Mouse (Mus musculus) liver, adult 2 months (tissue): ENCODE results near the gene Clip1. TPM values are rescaled to one million over a fixed set of nuclear protein-coding genes. Genes with fewer than 3 reads are reported as not detected.

Experiments used
- DNase-seq: peaks from one replicate; pipeline ENCODE4 v3.0.0-alpha.2; 2011; ENCODE audit warnings: low read depth, low spot score; ENCODE audit errors: extremely low read depth
- H3K27ac ChIP-seq: fragments of 200-500 bp; replicated peaks from 2 replicates; pipeline ENCODE4 v1.5.1; 2012; ENCODE audit warnings: low read depth, mild to moderate bottlenecking, control low read depth, inconsistent platforms, low read length; ENCODE audit not compliant: insufficient read depth
- H3K27me3 ChIP-seq: fragments of 200-500 bp; 2 replicates; pipeline ENCODE4 v1.6.1; 2012; ENCODE audit warnings: mild to moderate bottlenecking, moderate library complexity, low read length, inconsistent platforms; ENCODE audit not compliant: control insufficient read depth, insufficient read depth
- H3K36me3 ChIP-seq: fragments of 200-500 bp; 2 replicates; pipeline ENCODE4 v1.6.1; 2012; ENCODE audit warnings: low read length, inconsistent platforms; ENCODE audit not compliant: control insufficient read depth, insufficient read depth
- H3K4me1 ChIP-seq: fragments of 200-500 bp; 2 replicates; pipeline ENCODE4 v1.6.1; 2011; ENCODE audit warnings: low read length; ENCODE audit not compliant: control insufficient read depth, insufficient read depth
- H3K4me3 ChIP-seq: fragments of 200-500 bp; 2 replicates; pipeline ENCODE4 v1.5.1; 2011; ENCODE audit warnings: low read depth, mild to moderate bottlenecking, control low read depth, low read length, moderate library complexity; ENCODE audit not compliant: insufficient read depth
- H3K79me2 ChIP-seq: fragments of 200-500 bp; 2 replicates; pipeline ENCODE4 v1.6.1; 2012; ENCODE audit warnings: inconsistent platforms, mild to moderate bottlenecking, low read length, moderate library complexity; ENCODE audit not compliant: control insufficient read depth, insufficient read depth
- H3K9ac ChIP-seq: fragments of 200-500 bp; 2 replicates; pipeline ENCODE4 v1.6.1; 2012; ENCODE audit warnings: low read depth, mild to moderate bottlenecking, control low read depth, inconsistent platforms, low read length
- CTCF ChIP-seq: fragments of 200-500 bp; IDR thresholded peaks from 2 replicates; pipeline ENCODE4 v1.5.1; 2011; ENCODE audit warnings: low read depth, low read length, control low read depth
- POLR2A ChIP-seq: fragments of 200-500 bp; IDR thresholded peaks from 2 replicates; pipeline ENCODE4 v1.6.1; 2011; ENCODE audit warnings: low read length, control low read depth; ENCODE audit not compliant: insufficient read depth; ENCODE audit errors: extremely low read depth
- WGBS: fragments of 180-500 bp; shearing (Covaris S2); methylation state at CpG from one replicate; pipeline ENCODE4 v1.1.7; 2018; 5-methylcytosine and 5-hydroxymethylcytosine counted together
- polyA plus RNA-seq: library from polyadenylated mRNA; depleted of rRNA; stranded (reverse); fragments of >200 nt; gene quantifications from 2 replicates; pipeline ENCODE4 v1.2.3, GENCODE M21; 2012
- total RNA-seq: library from RNA; depleted of rRNA; stranded (reverse); fragments of >200 nt; gene quantifications from 2 replicates; pipeline ENCODE4 v1.2.3, GENCODE M21; 2014

Gene Clip1
- total and polyA plus RNA-seq, 2 experiments: 11.8 to 25.2 TPM

DNA sequence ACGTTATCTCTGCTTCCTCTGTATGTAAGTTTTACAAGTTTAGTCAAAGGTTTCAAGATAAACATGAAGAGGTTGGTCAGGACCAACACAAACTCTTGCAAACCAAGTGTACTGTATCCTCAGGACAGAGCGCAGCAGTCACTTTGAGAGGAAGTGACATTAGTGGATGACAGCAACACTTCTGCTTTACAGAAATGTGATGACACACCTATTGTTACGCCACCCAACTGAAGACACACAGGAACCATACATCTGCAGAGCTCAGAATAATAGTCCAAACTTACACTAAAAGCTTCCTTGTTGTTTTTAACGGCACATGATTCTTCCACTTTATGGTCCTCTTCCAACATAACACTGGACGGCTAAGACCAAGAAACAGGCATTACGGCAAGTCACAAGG is 29.4 kb upstream of the Clip1 start:
- peaks cover 46% of the 10 kb centered on the region for H3K36me3 ChIP-seq
- no peak overlapping the region for H3K4me3 ChIP-seq
- H3K27me3 ChIP-seq: no peaks in the 10 kb centered on the region
- TF ChIP-seq POLR2A (no peak), CTCF (no peak)
- WGBS: 92% methylated on average over 6 of the region's 6 CpGs
- no peak for DNase-seq
- H3K4me1 ChIP-seq: peaks cover 5% of the 10 kb centered on the region
- H3K27ac ChIP-seq: no peak overlapping the region
- H3K9ac ChIP-seq: no peak overlapping the region
- H3K79me2 ChIP-seq: peaks cover 9% of the 10 kb centered on the region; the same call in 1 of the 2 replicates

DNA sequence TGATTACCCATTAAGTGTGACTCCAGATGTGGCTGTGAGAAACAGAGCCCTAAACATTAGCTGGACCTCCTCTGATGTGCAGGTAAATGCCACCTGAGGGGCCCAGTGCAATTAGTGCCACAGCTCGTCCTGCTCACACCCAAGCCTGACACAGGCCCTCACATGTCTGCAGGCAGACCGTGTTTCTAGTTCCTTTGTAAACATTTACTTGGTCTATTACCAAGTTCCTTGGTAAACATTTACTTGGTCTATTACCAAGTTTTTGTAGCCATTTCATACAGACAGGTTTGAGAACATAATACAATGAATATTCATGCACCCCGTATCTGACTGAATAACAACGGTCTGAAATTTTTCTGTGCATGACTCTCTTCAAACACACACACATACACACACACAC is 25.2 kb upstream of the Clip1 start:
- 41% methylated on average over 4 of the region's 4 CpGs for WGBS
- H3K4me3 ChIP-seq: no peak overlapping the region
- H3K36me3 ChIP-seq: peaks cover 60% of the 10 kb centered on the region
- H3K27me3 ChIP-seq: no peaks in the 10 kb centered on the region
- no peak overlapping the region for H3K27ac ChIP-seq
- no peaks in the 10 kb centered on the region for H3K79me2 ChIP-seq
- TF ChIP-seq CTCF (no peak), POLR2A (no peak)
- DNase-seq: peak; percentile 54
- no peak overlapping the region for H3K9ac ChIP-seq
- H3K4me1 ChIP-seq: peaks cover 4% of the 10 kb centered on the region; the same call in 1 of the 2 replicates

DNA sequence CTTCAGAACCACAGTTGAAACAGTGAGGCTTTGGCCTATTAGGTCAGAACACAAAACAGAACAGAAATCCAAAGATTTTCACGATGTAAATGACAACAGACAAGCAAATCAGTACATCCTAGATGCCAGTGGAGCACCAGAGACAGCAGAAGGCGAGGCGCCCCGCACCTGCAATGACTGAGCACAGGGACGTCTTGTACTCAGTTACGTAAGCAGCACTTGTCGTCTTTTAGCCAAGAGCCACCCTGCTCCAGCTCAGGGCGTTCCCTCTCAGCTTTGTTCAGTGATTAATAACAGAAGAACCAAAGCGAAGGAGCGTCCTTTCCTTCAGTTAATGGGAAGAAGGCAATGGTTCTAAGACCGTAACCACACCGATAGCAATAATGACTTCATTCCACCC is 24.2 kb upstream of the Clip1 start:
- no peak for DNase-seq
- peaks cover 56% of the 10 kb centered on the region for H3K36me3 ChIP-seq

DNA sequence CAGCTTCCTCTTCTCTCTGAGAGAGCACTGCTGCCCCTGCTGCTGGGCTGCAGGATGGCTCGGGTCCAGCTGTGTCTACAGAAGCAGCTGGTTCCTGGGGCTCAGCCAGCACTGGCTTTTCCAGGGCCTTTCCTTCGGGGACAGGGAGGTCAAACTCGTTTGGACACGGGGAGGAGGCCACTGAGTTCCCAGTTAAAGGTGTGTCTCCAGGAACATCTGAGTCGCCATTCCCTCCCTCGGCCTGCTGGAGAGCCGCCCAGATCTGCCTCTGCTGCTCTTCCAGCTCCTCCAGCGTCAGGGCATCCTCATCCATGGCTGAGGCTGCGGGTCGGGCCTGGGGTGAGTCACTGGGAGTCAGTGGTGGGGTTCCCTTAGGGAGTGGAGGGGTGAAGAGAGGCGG is 16.2 kb upstream of the Clip1 start:
- no peak overlapping the region for H3K4me3 ChIP-seq
- H3K27me3 ChIP-seq: no peaks in the 10 kb centered on the region
- H3K79me2 ChIP-seq: no peaks in the 10 kb centered on the region
- TF ChIP-seq CTCF: peak; percentile 13; the same call in 1 of the 2 replicates
- TF ChIP-seq POLR2A: no peak
- no peak overlapping the region for H3K9ac ChIP-seq
- H3K36me3 ChIP-seq: peaks cover 33% of the 10 kb centered on the region
- WGBS: 42% methylated on average over 11 of the region's 11 CpGs
- no peaks in the 10 kb centered on the region for H3K4me1 ChIP-seq
- DNase-seq: peak; percentile 48
- no peak overlapping the region for H3K27ac ChIP-seq

More for the DNA sequence above, 24.2 kb upstream of the Clip1 start:
- WGBS: 91% methylated on average over 12 of the region's 12 CpGs
- Histone ChIP-seq H3K9ac (no peak overlapping the region), H3K4me3 (no peak overlapping the region), H3K79me2 (no peaks in the 10 kb centered on the region), H3K27ac (no peak overlapping the region), H3K27me3 (no peaks in the 10 kb centered on the region), H3K4me1 (peaks cover 4% of the 10 kb centered on the region; the same call in 1 of the 2 replicates)
- TF ChIP-seq POLR2A: no peak
- TF ChIP-seq CTCF: no peak

DNA sequence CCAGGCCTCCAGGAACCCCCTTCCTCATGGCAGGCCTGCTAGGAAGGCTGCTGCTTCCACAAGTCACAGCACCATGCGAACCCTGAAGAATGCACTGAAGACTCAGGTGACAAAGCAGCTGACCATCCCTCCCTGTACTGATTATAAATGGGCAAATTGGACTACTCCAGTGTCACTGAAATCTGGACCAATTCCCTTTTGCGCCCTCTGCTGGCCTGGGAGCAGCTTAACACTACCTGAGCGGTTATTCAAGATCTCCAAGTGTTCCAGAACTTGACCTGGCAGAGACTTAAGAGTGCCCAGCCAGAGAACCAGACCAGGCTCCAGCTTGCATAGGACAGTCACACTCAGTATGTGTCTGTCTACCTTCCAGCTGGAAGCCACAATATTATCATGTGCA is 14.8 kb upstream of the Clip1 start:
- no peaks in the 10 kb centered on the region for H3K79me2 ChIP-seq
- peaks cover 3% of the 10 kb centered on the region; the same call in 1 of the 2 replicates for H3K4me1 ChIP-seq
- TF ChIP-seq POLR2A (no peak), CTCF (peak; percentile 75)
- 26% methylated on average over 3 of the region's 3 CpGs for WGBS
- no peak overlapping the region for H3K27ac ChIP-seq
- no peaks in the 10 kb centered on the region for H3K27me3 ChIP-seq
- no peak overlapping the region for H3K9ac ChIP-seq
- H3K4me3 ChIP-seq: no peak overlapping the region
- H3K36me3 ChIP-seq: peaks cover 27% of the 10 kb centered on the region
- DNase-seq: peak; percentile 68

DNA sequence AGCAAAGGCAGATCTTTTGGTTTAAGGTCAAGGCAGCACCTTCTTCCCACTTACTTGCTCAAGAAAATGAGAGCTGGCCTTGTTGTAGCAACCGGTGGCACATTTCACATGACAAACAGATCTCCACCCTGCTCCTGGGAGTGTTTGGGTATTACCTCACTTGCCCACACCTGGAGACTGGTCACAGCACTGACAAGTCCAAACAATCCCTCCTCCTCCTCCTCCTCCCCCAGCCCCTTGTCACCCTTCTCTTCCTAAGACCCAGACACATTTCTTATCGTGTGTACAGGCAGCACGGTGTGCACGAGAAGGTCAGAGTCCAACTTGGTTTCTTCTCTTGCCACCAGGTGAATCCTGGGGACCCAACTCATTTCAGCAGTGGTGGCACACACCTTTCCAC is 12.5 kb upstream of the Clip1 start:
- WGBS: 52% methylated on average over 4 of the region's 4 CpGs
- no peak for DNase-seq
- H3K36me3 ChIP-seq: peaks cover 11% of the 10 kb centered on the region

More for the DNA sequence above, 12.5 kb upstream of the Clip1 start:
- no peak for TF ChIP-seq POLR2A
- TF ChIP-seq CTCF: no peak
- H3K79me2 ChIP-seq: no peaks in the 10 kb centered on the region
- peaks cover 3% of the 10 kb centered on the region; the same call in 1 of the 2 replicates for H3K4me1 ChIP-seq
- H3K27me3 ChIP-seq: no peaks in the 10 kb centered on the region
- no peak overlapping the region for H3K9ac ChIP-seq
- H3K27ac ChIP-seq: no peak overlapping the region
- H3K4me3 ChIP-seq: no peak overlapping the region
